Mouse (Mus musculus) C3H10T1/2 (cell line): ENCODE data around the gene Slc16a13. TPM values are rescaled to one million over a fixed set of nuclear protein-coding genes. Genes with fewer than 3 reads are reported as not detected.

ENCODE experiments used
- polyA plus RNA-seq, 2 experiments: library from polyadenylated mRNA; unstranded; fragments of >200 nt; fragmentation: generic; extraction: Trizol; gene quantifications; one replicate each; pipeline ENCODE4 v1.2.1; 2012; ENCODE audit warnings: missing spikeins in 2 of 2

Slc16a13 gene
- 1 to 10 TPM in 1 of 2 experiments, under 1 TPM in 1; 0.08 to 2.6 TPM for polyA plus RNA-seq

GRCm38 (mm10) chr11:70220731-70221602 is at the start of gene Slc16a13:
Gene Slc16a13, minus strand, starts transcription at chr11:70221064.

GRCm38 (mm10) chr11:70254931-70255531 is 34.2 kb upstream of the Slc16a13 start, which contains the start of gene Alox12:
Gene Alox12, minus strand, starts transcription at chr11:70255353.

GRCm38 (mm10) chr11:70239541-70240279 is 18.8 kb upstream of the Slc16a13 start, which contains the start of the genes Gm21988 and Rnasek:
Gene Gm21988, minus strand, starts transcription at chr11:70239830.
Gene Rnasek, minus strand, starts transcription at chr11:70239842.

DNA sequence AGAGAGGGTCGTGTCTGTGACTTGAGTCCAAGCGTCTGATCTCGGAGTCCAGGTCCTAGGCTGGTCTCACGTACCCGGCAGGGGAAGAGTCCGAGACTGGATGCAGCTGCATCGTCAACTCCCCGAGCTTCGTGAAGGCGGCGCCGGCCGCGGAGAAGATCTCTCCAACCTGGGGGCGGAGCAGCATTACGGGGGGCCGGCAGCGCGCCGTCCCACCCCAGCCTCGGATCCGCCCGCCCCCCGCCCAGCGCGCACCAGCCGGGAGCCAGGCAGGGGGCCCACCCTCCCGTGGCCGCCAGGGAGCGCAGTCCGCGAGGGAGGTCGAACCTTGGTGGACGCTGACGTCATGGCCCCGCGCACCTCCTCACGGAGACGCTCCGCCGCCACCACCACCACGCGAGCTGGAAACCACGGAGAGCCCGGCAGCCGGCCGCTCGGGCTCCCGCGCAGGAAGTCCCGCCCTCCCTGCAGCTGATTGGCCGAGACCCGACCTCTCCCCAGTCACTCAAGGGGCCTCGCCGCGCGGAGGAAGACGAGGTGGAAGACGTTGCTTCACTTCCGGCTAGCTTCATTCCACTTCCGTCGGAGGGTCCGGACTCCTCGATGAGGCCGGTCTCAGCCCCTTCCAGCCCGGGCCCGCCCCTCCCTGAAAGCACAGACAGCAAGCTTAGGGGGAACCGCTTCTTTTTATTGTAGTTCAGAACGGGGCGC is 16.7 kb upstream of the Slc16a13 start, which contains the start of gene 0610010K14Rik:
TSS of gene 0610010K14Rik (minus strand) at position 458 of the 711 bp plus-strand sequence.

GRCm38 (mm10) chr11:70229260-70230010 is 8.6 kb upstream of the Slc16a13 start, which contains the start of gene Bcl6b:
Gene Bcl6b, minus strand, starts transcription at chr11:70229798.

DNA sequence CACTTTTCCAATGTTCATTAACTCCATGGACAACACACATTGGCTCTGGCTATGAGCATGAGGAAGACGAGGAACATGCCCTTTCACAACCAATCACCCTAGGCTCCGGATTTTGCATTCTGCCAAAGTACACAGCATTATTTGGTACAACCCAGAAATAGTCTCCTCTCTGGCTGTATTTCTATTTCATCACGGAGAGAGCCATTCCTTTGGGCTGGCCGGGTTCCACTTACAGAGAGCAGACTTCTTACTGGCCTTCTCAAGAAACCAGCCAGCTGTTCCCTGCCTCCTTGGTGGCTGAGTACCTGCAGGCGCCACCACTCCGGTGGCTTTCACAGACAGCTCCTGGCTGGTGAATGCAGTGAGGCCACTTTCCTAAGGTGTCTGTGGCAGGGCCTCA is 8.4 kb downstream of the Slc16a13 start, which contains the start of gene Slc16a11:
TSS of gene Slc16a11 (plus strand) at position 330 of the 400 bp plus-strand sequence.

Other genes starting within 250 kb of the Slc16a13 start
- gene Ctdnep1, start 239.9 kb downstream of the Slc16a13 start, polyA plus RNA-seq, result 100 to 1,000 TPM; 189 to 229 TPM
- gene Elp5, start 238.5 kb downstream of the Slc16a13 start, polyA plus RNA-seq, result 100 to 1,000 TPM in 1 of 2 experiments, 10 to 100 TPM in 1; 93.9 to 141 TPM
- gene Gabarap, start 229.9 kb downstream of the Slc16a13 start, polyA plus RNA-seq, result 100 to 1,000 TPM; 710 to 827 TPM
- gene Phf23, start 225.3 kb downstream of the Slc16a13 start, polyA plus RNA-seq, result 10 to 100 TPM; 66.5 to 68.8 TPM
- gene Dvl2, start 220.5 kb downstream of the Slc16a13 start, polyA plus RNA-seq, result 10 to 100 TPM; 22.0 to 49.6 TPM
- 100 to 1,000 TPM; 121 to 196 TPM for gene Acadvl, start 205.7 kb downstream of the Slc16a13 start, polyA plus RNA-seq
- 10 to 100 TPM; 12.9 to 43.6 TPM for gene Dlg4, start 204.1 kb downstream of the Slc16a13 start, polyA plus RNA-seq
- gene Asgr1, start 167.0 kb downstream of the Slc16a13 start, polyA plus RNA-seq, result 1 to 10 TPM; 1.2 to 4.9 TPM
- gene Asgr2, start 128.4 kb downstream of the Slc16a13 start, polyA plus RNA-seq, result under 1 TPM; 0.04 to 0.12 TPM
- gene Mgl2, start 90.7 kb downstream of the Slc16a13 start, polyA plus RNA-seq, result under 1 TPM in 1 of 2 experiments, not detected in 1; 0.01 TPM
- gene Clec10a, start 64.9 kb downstream of the Slc16a13 start, polyA plus RNA-seq, result under 1 TPM; 0.24 to 0.35 TPM
- gene Slc16a11, start 8.3 kb downstream of the Slc16a13 start, polyA plus RNA-seq, result under 1 TPM; 0.05 to 0.54 TPM
- under 1 TPM; 0.01 to 0.08 TPM for gene Bcl6b, start 8.7 kb upstream of the Slc16a13 start, polyA plus RNA-seq
- 100 to 1,000 TPM; 168 to 216 TPM for gene 0610010K14Rik, start 16.9 kb upstream of the Slc16a13 start, polyA plus RNA-seq
- 10 to 100 TPM; 16.5 to 24.7 TPM for gene Gm21988, start 18.8 kb upstream of the Slc16a13 start, polyA plus RNA-seq
- 100 to 1,000 TPM; 342 to 713 TPM for gene Rnasek, start 18.8 kb upstream of the Slc16a13 start, polyA plus RNA-seq
- gene Alox12, start 34.3 kb upstream of the Slc16a13 start, polyA plus RNA-seq, result under 1 TPM; 0.04 to 0.07 TPM
- under 1 TPM; 0.07 to 0.08 TPM for gene Alox12e, start 101.6 kb upstream of the Slc16a13 start, polyA plus RNA-seq
- gene Alox15, start 131.0 kb upstream of the Slc16a13 start, polyA plus RNA-seq, result not detected
- gene Pelp1, start 189.0 kb upstream of the Slc16a13 start, polyA plus RNA-seq, result 10 to 100 TPM; 31.0 to 47.5 TPM
- gene Arrb2, start 211.6 kb upstream of the Slc16a13 start, polyA plus RNA-seq, result 10 to 100 TPM; 24.4 to 35.9 TPM
- gene Med11, start 230.9 kb upstream of the Slc16a13 start, polyA plus RNA-seq, result 10 to 100 TPM; 60.7 to 61.7 TPM
- gene Zmynd15, start 238.4 kb upstream of the Slc16a13 start, polyA plus RNA-seq, result under 1 TPM; 0.05 to 0.08 TPM
- gene Cxcl16, start 238.9 kb upstream of the Slc16a13 start, polyA plus RNA-seq, result under 1 TPM; 0.04 to 0.19 TPM